Comparison of ENCODE assay signal across 19 mouse cellular contexts in the genomic region with DNA sequence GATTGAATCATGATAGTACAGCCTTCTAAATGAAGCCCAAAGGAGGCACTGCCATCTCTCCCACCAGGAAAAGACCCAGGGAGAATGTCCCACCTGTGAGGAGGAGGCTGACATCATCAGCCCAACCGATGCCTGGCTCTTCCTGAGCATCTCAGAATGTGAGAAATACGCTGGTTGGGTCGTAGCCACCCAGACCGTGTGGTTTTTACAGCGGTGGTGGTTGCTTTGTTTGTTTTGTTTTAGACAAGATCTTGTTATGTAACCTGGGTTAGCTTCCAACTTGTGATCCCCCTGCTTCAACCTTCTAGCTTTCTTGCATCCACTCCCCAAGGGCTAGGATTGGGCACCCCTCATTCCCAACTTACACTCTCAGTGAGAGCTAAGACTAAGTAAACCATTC.
DNase-seq lines count a peak whose midpoint lies in the region; ATAC-seq lines count a peak whose summit lies in the region.
"Had no signal": no experiment of that assay in that cellular context is flagged by ENCODE, and none has a peak within 500 bp of the region (broad histone marks: within the 10 kb centered on the region; RNA-seq: fewer than 3 reads in every experiment).

No protein-coding gene starts in this region.

- ATAC-seq in CD4-positive, CD25-positive, alpha-beta regulatory T cell, adult 4 months: no peak
- no peak for ATAC-seq in megakaryocyte, adult 5-6 weeks (ENCODE audit: poor library complexity, severe bottlenecking)
- ATAC-seq: forebrain, embryonic 15.5 days; hindbrain, embryonic 16.5 days; inflammation-experienced regulatory T-cells, adult 6 months; intestine, embryonic 16.5 days; Patski had no signal

- peak; percentile 51 for DNase-seq in CD4-positive, CD25-positive, alpha-beta regulatory T cell, adult 2 months (ENCODE audit: low read depth, low spot score)
- peak; percentile 51 for DNase-seq in CD4-positive helper T cell, adult 2 months (ENCODE audit: low read depth, low spot score)
- peak; percentile 56 for DNase-seq in induced T-regulatory cell, adult 2 months (ENCODE audit: low read depth)
- DNase-seq in gastrocnemius, postnatal 4 days (ENCODE audit: low spot score in 2 of 2): no peak
- DNase-seq: adrenal gland, adult 2 months; adrenal gland, postnatal 14 days; cerebellum, adult 11 months; cerebellum, adult 8-10 months; cerebellum, postnatal 10 days; cerebellum, postnatal 36 days; embryo, embryonic 11 days; gastrocnemius, postnatal 25 days had no signal

Comparison
In these comparisons a context has a peak if more than half of its experiments do, and no peak if none do; other contexts are left out.
1. DNase-seq: peak in CD4-positive, CD25-positive, alpha-beta regulatory T cell, adult 2 months (single experiment), CD4-positive helper T cell, adult 2 months (single experiment) and induced T-regulatory cell, adult 2 months (single experiment); none in gastrocnemius, postnatal 4 days (0 of 2).